Mouse (Mus musculus): ENCODE measurements around the gene Eps8. TPM values are rescaled to one million over a fixed set of nuclear protein-coding genes. Genes with fewer than 3 reads are reported as not detected.

The Eps8 gene
- 50.4 and 59.4 TPM in 2 replicates for polyA plus RNA-seq (2012; rRNA removed)

DNA sequence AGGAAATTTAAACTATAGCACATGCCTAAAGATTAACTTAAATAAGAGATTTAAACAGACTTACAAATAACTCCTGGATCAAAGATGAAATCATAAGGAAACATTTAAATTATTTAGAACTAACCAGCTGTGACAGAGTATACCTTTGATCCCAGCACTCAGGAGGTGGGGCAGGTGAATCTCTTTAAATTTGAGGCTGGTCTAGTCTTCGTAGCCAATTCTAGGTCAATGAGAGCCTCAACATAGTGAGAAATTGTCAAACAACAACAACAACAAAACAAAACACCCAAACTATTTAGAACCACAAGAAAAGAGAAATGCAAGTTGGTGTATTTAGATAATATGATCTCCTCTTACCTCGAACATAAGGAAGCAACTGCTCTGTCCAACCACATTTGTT, at the start of gene Eps8:
Gene Eps8, minus strand, starts transcription at position 101 of the 400 bp plus-strand sequence.
- 94% methylated on average over 2 of the region's 2 CpGs for WGBS
- Histone ChIP-seq H3K4me3 (replicated peaks; ENCODE audit: insufficient read depth, low read depth, low read length) (no peak within 1 kb of the TSS), H3K27ac (ENCODE audit: insufficient read depth, low read length) (no peak within 1 kb of the TSS), H3K4me1 (ENCODE audit: control insufficient read depth, insufficient read depth, low read length) (no peaks in the 10 kb centered on the region), H3K27me3 (ENCODE audit: control insufficient read depth, insufficient read depth, low read length) (no peaks in the 10 kb centered on the region)
- TF ChIP-seq POLR2A (IDR thresholded peaks at IDR 0.05; ENCODE audit: borderline replicate concordance, insufficient read depth, low read length) (no peak), CTCF (IDR thresholded peaks at IDR 0.05; ENCODE audit: borderline replicate concordance, insufficient read depth, low read depth, low read length) (no peak)
- no peak for DNase-seq

DNA sequence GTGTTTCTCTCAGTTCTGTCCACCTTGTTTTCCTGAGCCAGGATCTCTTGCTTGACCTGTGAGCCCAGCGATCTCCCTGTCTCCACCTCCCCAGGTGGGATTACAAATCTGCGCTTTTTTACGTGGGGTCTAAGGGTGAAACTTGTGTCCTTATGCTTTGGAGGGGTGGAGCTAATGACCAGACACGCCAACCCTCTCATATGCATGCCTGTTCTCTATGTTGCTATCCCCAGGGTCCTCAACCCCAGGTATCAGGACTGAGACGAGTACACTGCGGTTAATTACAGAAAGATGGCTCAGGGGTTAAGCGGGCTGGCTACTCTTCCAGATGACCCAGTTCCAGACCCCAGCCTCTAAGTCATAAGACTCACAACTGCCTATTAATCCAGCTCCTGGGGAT, 48.8 kb upstream of the Eps8 start:
- TF ChIP-seq CTCF (IDR thresholded peaks at IDR 0.05; ENCODE audit: borderline replicate concordance, insufficient read depth, low read depth, low read length) (no peak), POLR2A (IDR thresholded peaks at IDR 0.05; ENCODE audit: borderline replicate concordance, insufficient read depth, low read length) (no peak)
- Histone ChIP-seq H3K27me3 (ENCODE audit: control insufficient read depth, insufficient read depth, low read length) (no peaks in the 10 kb centered on the region), H3K4me3 (replicated peaks; ENCODE audit: insufficient read depth, low read depth, low read length) (no peak overlapping the region), H3K27ac (ENCODE audit: insufficient read depth, low read length) (no peak overlapping the region), H3K4me1 (ENCODE audit: control insufficient read depth, insufficient read depth, low read length) (no peaks in the 10 kb centered on the region)
- 88% methylated on average over 7 of the region's 7 CpGs for WGBS
- DNase-seq = no peak

DNA sequence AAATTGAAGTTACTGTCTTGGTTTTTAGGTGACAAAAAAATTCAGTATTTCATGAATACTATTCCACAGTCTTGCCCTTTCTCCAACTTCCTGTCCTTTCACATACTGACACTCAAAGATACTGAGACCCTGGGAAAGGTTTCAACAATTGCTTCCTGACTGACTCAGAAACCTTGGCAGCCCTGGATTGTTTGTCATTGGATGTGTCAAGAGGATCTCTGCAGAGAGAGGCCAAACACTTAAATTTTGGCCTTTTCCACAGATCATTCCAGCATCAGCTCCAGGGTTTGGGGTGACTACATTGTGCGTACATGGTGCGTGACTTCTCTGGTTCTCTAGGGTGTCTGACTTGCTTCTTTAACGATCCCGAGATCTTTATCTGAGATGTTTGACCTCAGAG, 48.2 kb upstream of the Eps8 start:
- H3K27me3 ChIP-seq (ENCODE audit: control insufficient read depth, insufficient read depth, low read length) = no peaks in the 10 kb centered on the region
- H3K4me3 ChIP-seq (replicated peaks; ENCODE audit: insufficient read depth, low read depth, low read length) = no peak overlapping the region
- no peak for TF ChIP-seq CTCF (IDR thresholded peaks at IDR 0.05; ENCODE audit: borderline replicate concordance, insufficient read depth, low read depth, low read length)
- TF ChIP-seq POLR2A (IDR thresholded peaks at IDR 0.05; ENCODE audit: borderline replicate concordance, insufficient read depth, low read length) = no peak
- H3K27ac ChIP-seq (ENCODE audit: insufficient read depth, low read length) = no peak overlapping the region
- 91% methylated on average over 4 of the region's 4 CpGs for WGBS
- DNase-seq = no peak
- H3K4me1 ChIP-seq (ENCODE audit: control insufficient read depth, insufficient read depth, low read length) = no peaks in the 10 kb centered on the region

DNA sequence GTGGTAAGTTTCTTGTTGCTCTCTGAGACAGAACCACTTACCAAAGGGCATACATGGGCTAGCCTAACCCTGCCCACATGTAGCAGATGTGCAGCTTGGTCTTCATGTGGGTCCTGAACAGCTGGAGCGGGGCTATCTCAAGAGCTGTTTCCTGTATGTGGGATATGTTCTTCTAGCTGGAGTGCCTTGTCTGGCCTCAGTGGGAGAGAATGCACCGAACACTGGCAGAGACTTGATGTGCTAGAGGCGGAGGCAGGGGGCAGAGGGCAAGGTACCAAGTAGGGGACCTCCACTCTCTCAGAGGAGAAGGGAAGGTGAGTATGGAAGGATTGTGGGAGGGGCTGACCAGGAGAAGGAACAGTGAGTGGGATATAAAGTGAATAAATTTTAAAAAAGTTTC, 47.5 kb upstream of the Eps8 start:
- TF ChIP-seq CTCF (IDR thresholded peaks at IDR 0.05; ENCODE audit: borderline replicate concordance, insufficient read depth, low read depth, low read length) (no peak), POLR2A (IDR thresholded peaks at IDR 0.05; ENCODE audit: borderline replicate concordance, insufficient read depth, low read length) (no peak)
- 90% methylated on average over 3 of the region's 3 CpGs for WGBS
- no peak for DNase-seq
- Histone ChIP-seq H3K4me1 (ENCODE audit: control insufficient read depth, insufficient read depth, low read length) (no peaks in the 10 kb centered on the region), H3K27ac (ENCODE audit: insufficient read depth, low read length) (no peak overlapping the region), H3K4me3 (replicated peaks; ENCODE audit: insufficient read depth, low read depth, low read length) (no peak overlapping the region), H3K27me3 (ENCODE audit: control insufficient read depth, insufficient read depth, low read length) (no peaks in the 10 kb centered on the region)

DNA sequence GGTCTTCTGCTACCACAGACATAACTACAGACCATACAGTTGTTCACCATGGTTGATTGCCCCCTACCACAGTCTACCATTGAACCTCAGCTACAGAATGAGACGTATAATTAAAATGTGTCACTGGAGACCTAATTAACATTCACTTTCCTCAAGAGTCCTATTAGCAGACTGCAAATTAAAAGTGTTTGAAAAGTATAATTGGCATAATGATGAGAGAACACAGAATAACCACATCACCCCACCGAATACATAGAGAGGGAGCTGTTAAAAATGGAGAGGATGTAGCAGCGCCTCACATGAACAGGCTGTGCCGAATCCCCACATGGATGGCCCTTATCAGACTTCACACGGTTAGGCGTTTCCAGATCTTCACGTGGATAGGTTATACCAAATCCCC, 44.8 kb upstream of the Eps8 start:
- Histone ChIP-seq H3K27ac (ENCODE audit: insufficient read depth, low read length) (no peak overlapping the region), H3K4me1 (ENCODE audit: control insufficient read depth, insufficient read depth, low read length) (no peaks in the 10 kb centered on the region), H3K4me3 (replicated peaks; ENCODE audit: insufficient read depth, low read depth, low read length) (no peak overlapping the region), H3K27me3 (ENCODE audit: control insufficient read depth, insufficient read depth, low read length) (no peaks in the 10 kb centered on the region)
- TF ChIP-seq CTCF (IDR thresholded peaks at IDR 0.05; ENCODE audit: borderline replicate concordance, insufficient read depth, low read depth, low read length) (no peak), POLR2A (IDR thresholded peaks at IDR 0.05; ENCODE audit: borderline replicate concordance, insufficient read depth, low read length) (no peak)
- no peak for DNase-seq
- 86% methylated on average over 7 of the region's 7 CpGs for WGBS

DNA sequence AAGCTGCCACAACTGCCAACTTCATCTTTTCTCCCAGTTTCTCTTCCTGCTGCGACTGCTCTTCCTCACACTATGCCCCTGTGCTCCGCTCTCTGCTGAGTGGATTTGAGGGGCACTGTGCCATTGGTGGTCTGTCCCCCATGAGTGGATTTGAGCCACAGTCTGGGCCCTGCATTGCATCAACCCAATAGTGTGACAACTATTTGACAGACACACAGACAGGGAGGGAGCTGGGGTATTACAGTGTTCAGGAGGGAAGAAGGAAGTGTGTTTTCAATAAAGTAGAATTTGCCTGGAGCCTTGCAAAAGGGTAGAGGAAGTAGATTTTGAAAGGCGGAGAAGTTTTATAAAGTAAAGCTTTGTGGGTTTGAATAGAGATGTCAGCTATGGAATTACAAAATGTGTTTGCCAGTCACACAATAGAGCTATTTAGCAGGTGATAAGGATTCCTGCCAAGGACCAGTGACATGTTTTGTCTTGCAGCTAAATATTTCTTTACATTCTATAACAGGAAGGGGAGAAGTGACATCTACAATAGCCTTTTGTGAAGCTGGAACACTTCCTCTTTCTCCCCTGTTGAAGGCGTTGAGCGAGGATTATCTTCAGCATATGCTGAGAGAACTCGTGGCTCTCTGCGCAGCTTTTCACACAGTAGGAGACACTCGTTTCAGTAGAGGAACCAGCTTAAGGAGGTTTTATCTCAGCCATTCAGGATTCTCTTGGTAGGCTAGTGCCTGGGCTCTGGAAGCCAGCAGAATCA, 41.9 kb upstream of the Eps8 start:
- WGBS = 75% methylated on average over 8 of the region's 8 CpGs
- Histone ChIP-seq H3K27me3 (ENCODE audit: control insufficient read depth, insufficient read depth, low read length) (no peaks in the 10 kb centered on the region), H3K4me1 (ENCODE audit: control insufficient read depth, insufficient read depth, low read length) (no peaks in the 10 kb centered on the region), H3K27ac (ENCODE audit: insufficient read depth, low read length) (no peak overlapping the region), H3K4me3 (replicated peaks; ENCODE audit: insufficient read depth, low read depth, low read length) (no peak overlapping the region)
- no peak for TF ChIP-seq POLR2A (IDR thresholded peaks at IDR 0.05; ENCODE audit: borderline replicate concordance, insufficient read depth, low read length)
- no peak for DNase-seq

DNA sequence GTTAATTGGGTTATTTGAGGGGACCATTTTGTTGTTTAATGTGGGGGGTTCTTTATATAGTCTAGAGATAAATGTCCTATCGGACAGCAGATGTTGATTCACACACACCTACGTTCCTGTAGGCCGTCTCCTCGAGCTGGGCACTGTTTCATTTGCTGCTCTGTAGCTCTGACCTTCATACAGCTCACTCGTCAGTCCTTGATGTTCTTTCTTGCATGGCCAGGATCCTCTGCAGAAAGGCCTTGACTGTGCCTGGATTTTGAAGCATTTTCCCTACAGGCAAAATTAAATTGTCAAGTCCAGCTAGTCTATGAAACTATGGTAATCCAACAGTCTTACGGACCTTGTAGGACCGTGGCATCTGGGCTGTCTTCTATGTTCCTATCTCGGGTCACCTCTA, 40.4 kb upstream of the Eps8 start:
- DNase-seq = no peak
- Histone ChIP-seq H3K4me3 (replicated peaks; ENCODE audit: insufficient read depth, low read depth, low read length) (no peak overlapping the region), H3K4me1 (ENCODE audit: control insufficient read depth, insufficient read depth, low read length) (no peaks in the 10 kb centered on the region), H3K27me3 (ENCODE audit: control insufficient read depth, insufficient read depth, low read length) (no peaks in the 10 kb centered on the region), H3K27ac (ENCODE audit: insufficient read depth, low read length) (no peak overlapping the region)
- WGBS = 96% methylated on average over 8 of the region's 8 CpGs
- no peak for TF ChIP-seq CTCF (IDR thresholded peaks at IDR 0.05; ENCODE audit: borderline replicate concordance, insufficient read depth, low read depth, low read length)
- no peak for TF ChIP-seq POLR2A (IDR thresholded peaks at IDR 0.05; ENCODE audit: borderline replicate concordance, insufficient read depth, low read length)

DNA sequence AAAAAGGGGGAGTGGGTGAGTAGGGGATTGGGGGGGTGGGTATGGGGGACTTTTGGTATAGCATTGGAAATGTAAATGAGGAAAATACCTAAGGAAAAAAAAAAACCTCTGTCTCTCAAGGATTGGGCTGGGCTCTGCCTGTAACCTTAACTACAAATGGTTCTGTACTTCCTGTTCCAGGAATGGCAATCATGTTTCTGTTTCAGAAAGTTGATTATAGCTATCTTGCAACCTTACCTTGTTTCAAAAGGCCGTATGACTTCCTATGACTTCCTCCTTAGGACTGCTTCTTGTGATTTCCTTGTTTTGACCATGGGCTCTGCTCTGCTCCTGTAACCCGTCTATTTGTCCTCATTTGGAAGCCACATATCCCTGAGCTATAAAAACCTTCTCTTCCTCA, 39.6 kb upstream of the Eps8 start:
- TF ChIP-seq POLR2A (IDR thresholded peaks at IDR 0.05; ENCODE audit: borderline replicate concordance, insufficient read depth, low read length) (no peak), CTCF (IDR thresholded peaks at IDR 0.05; ENCODE audit: borderline replicate concordance, insufficient read depth, low read depth, low read length) (no peak)
- 87% methylated on average over 2 of the region's 2 CpGs for WGBS
- Histone ChIP-seq H3K27me3 (ENCODE audit: control insufficient read depth, insufficient read depth, low read length) (no peaks in the 10 kb centered on the region), H3K4me3 (replicated peaks; ENCODE audit: insufficient read depth, low read depth, low read length) (no peak overlapping the region), H3K27ac (ENCODE audit: insufficient read depth, low read length) (no peak overlapping the region), H3K4me1 (ENCODE audit: control insufficient read depth, insufficient read depth, low read length) (no peaks in the 10 kb centered on the region)
- no peak for DNase-seq
